Mouse (Mus musculus) forebrain, embryonic 12.5 days (tissue): ENCODE results near the gene Atp1a2. TPM values are rescaled to one million over a fixed set of nuclear protein-coding genes. Genes with fewer than 3 reads are reported as not detected.
A peak's percentile ranks its signal among the peaks of the same experiment; 100 is the strongest.

Experiments
- ATAC-seq: fragments of 200-750 bp; cut with Nextera tagmentation; 2 replicates; pipeline ENCODE4 v1.8.0; 2017; ENCODE audit warnings: moderate TSS enrichment; ENCODE audit not compliant: low FRiP score
- H3K27ac ChIP-seq: fragments of 300-500 bp; sonication (generic); 2 replicates; pipeline ENCODE4 v1.5.1; 2016; ENCODE audit warnings: mild to moderate bottlenecking
- H3K27me3 ChIP-seq: fragments of 300-500 bp; sonication (generic); 2 replicates; pipeline ENCODE4 v1.6.1; 2016; ENCODE audit warnings: mild to moderate bottlenecking
- H3K36me3 ChIP-seq: fragments of 300-500 bp; sonication (generic); replicated peaks from 2 replicates; pipeline ENCODE4 v1.6.1; 2016; ENCODE audit warnings: mild to moderate bottlenecking
- H3K4me1 ChIP-seq: fragments of 300-500 bp; sonication (generic); 2 replicates; pipeline ENCODE4 v1.6.1; 2016
- H3K4me2 ChIP-seq: fragments of 300-500 bp; sonication (generic); 2 replicates; pipeline ENCODE4 v1.6.1; 2016; ENCODE audit warnings: mild to moderate bottlenecking, moderate library complexity
- H3K4me3 ChIP-seq: fragments of 300-500 bp; sonication (generic); replicated peaks from 2 replicates; pipeline ENCODE4 v1.5.1; 2016; ENCODE audit warnings: mild to moderate bottlenecking
- H3K9ac ChIP-seq: fragments of 300-500 bp; sonication (generic); 2 replicates; pipeline ENCODE4 v1.6.1; 2016; ENCODE audit warnings: mild to moderate bottlenecking
- H3K9me3 ChIP-seq: fragments of 300-500 bp; sonication (generic); 2 replicates; pipeline ENCODE4 v1.6.1; 2016
- WGBS: fragments of 180-500 bp; shearing (Covaris S2); methylation state at CpG from one replicate; pipeline ENCODE4 v1.1.7; 2016; 5-methylcytosine and 5-hydroxymethylcytosine counted together
- polyA plus RNA-seq: library from polyadenylated mRNA; unstranded; fragments of >200 nt; fragmentation: Nextera tagmentation; extraction: Ambion mirVana; gene quantifications from 2 replicates; pipeline ENCODE4 v1.2.1, GENCODE M21; 2016

Gene Atp1a2
- polyA plus RNA-seq, 1 experiment from 2014 or later, result 9.5 TPM

- no peak overlapping the region for H3K4me2 ChIP-seq
- no peak overlapping the region for H3K4me3 ChIP-seq
- no peaks in the 10 kb centered on the region for H3K36me3 ChIP-seq
- H3K4me1 ChIP-seq, result peaks cover 35% of the 10 kb centered on the region
- H3K9ac ChIP-seq, result no peak overlapping the region
- WGBS, result 11% methylated on average over 2 of the region's 2 CpGs
- H3K27me3 ChIP-seq, result peaks cover 12% of the 10 kb centered on the region
- ATAC-seq, result peak; percentile 92
- peak overlapping the region; percentile 81 for H3K27ac ChIP-seq
- no peaks in the 10 kb centered on the region for H3K9me3 ChIP-seq
These were observed 55.5 kb downstream of the Atp1a2 start for GRCm38 (mm10) chr1:172242401-172242800.

GRCm38 (mm10) chr1:172240945-172241708 lies 56.7 kb downstream of the Atp1a2 start:
- peaks cover 35% of the 10 kb centered on the region for H3K4me1 ChIP-seq
- no peaks in the 10 kb centered on the region for H3K36me3 ChIP-seq
- peak overlapping the region; percentile 73; the same call in 1 of the 2 replicates for H3K27ac ChIP-seq
- 38% methylated on average over 6 of the region's 6 CpGs for WGBS
- no peak for ATAC-seq
- no peak overlapping the region for H3K9ac ChIP-seq
- peaks cover 12% of the 10 kb centered on the region for H3K27me3 ChIP-seq
- no peak overlapping the region for H3K4me2 ChIP-seq
- no peak overlapping the region for H3K4me3 ChIP-seq
- H3K9me3 ChIP-seq, result no peaks in the 10 kb centered on the region

GRCm38 (mm10) chr1:172229215-172229614 lies 68.6 kb downstream of the Atp1a2 start:
- Histone ChIP-seq H3K9me3 (no peaks in the 10 kb centered on the region), H3K27me3 (no peaks in the 10 kb centered on the region), H3K36me3 (no peaks in the 10 kb centered on the region), H3K4me3 (no peak overlapping the region), H3K4me1 (no peaks in the 10 kb centered on the region), H3K27ac (no peak overlapping the region), H3K4me2 (no peak overlapping the region), H3K9ac (no peak overlapping the region)
- no peak for ATAC-seq
- WGBS, result 84% methylated on average over 1 of the region's 1 CpGs

GRCm38 (mm10) chr1:172228209-172228608 lies 69.7 kb downstream of the Atp1a2 start:
- Histone ChIP-seq H3K4me2 (no peak overlapping the region), H3K36me3 (no peaks in the 10 kb centered on the region), H3K4me3 (no peak overlapping the region), H3K9me3 (no peaks in the 10 kb centered on the region), H3K4me1 (no peaks in the 10 kb centered on the region), H3K9ac (no peak overlapping the region), H3K27me3 (no peaks in the 10 kb centered on the region), H3K27ac (no peak overlapping the region)
- no peak for ATAC-seq
- WGBS, result 86% methylated on average over 2 of the region's 2 CpGs

Other genes starting within 250 kb of the Atp1a2 start
- 9.0 and 9.8 TPM in 2 replicates for gene Nhlh1, start 240.5 kb downstream of the Atp1a2 start, polyA plus RNA-seq
- gene Copa, start 215.5 kb downstream of the Atp1a2 start, polyA plus RNA-seq, result 199 and 222 TPM in 2 replicates
- gene Ncstn, start 215.3 kb downstream of the Atp1a2 start, polyA plus RNA-seq, result 107 and 111 TPM in 2 replicates
- 157 and 162 TPM in 2 replicates for gene Pex19, start 171.3 kb downstream of the Atp1a2 start, polyA plus RNA-seq
- 139 and 143 TPM in 2 replicates for gene Dcaf8, start 150.0 kb downstream of the Atp1a2 start, polyA plus RNA-seq
- gene Pea15a, start 91.3 kb downstream of the Atp1a2 start, polyA plus RNA-seq, result 405 and 443 TPM in 2 replicates
- gene Casq1, start 78.2 kb downstream of the Atp1a2 start, polyA plus RNA-seq, result 1.6 and 2.3 TPM in 2 replicates
- gene Atp1a4, start 39.6 kb downstream of the Atp1a2 start, polyA plus RNA-seq, result 0.05 and 0.06 TPM in 2 replicates
- gene Igsf8, start 36.4 kb downstream of the Atp1a2 start, polyA plus RNA-seq, result 122 and 127 TPM in 2 replicates
- 2.5 and 2.8 TPM in 2 replicates for gene Kcnj9, start 31.3 kb upstream of the Atp1a2 start, polyA plus RNA-seq
- 0.93 and 1.2 TPM in 2 replicates for gene Kcnj10, start 43.1 kb upstream of the Atp1a2 start, polyA plus RNA-seq
- gene Pigm, start 78.5 kb upstream of the Atp1a2 start, polyA plus RNA-seq, result 10.9 and 11.5 TPM in 2 replicates
- 0.15 TPM in 1 of 2 replicates, not detected in the other for gene Slamf9, start 177.3 kb upstream of the Atp1a2 start, polyA plus RNA-seq
- 102 TPM in 2 replicates for gene Igsf9, start 183.7 kb upstream of the Atp1a2 start, polyA plus RNA-seq
- 40.0 and 45.7 TPM in 2 replicates for gene Tagln2, start 202.0 kb upstream of the Atp1a2 start, polyA plus RNA-seq
- gene Cfap45, start 222.7 kb upstream of the Atp1a2 start, polyA plus RNA-seq, result 1.2 and 2.6 TPM in 2 replicates